Mouse (Mus musculus): ENCODE results near the gene Pip4p1. TPM values are rescaled to one million over a fixed set of nuclear protein-coding genes. Genes with fewer than 3 reads are reported as not detected.

Pip4p1 gene
- polyA plus RNA-seq, 1 experiment: 68.1 TPM

- Histone ChIP-seq H3K4me1 (ENCODE audit: control insufficient read depth, insufficient read depth, low read length) (peaks cover under 1% of the 10 kb centered on the region; the same call in 1 of the 2 replicates), H3K27ac (ENCODE audit: insufficient read depth, low read depth, low read length) (no peak overlapping the region), H3K27me3 (replicated peaks; ENCODE audit: control insufficient read depth, insufficient read depth, low read length) (no peaks in the 10 kb centered on the region), H3K4me3 (ENCODE audit: insufficient read depth, low read depth, low read length) (no peak overlapping the region), H3K36me3 (ENCODE audit: control insufficient read depth, insufficient read depth, low read length) (no peaks in the 10 kb centered on the region)
- TF ChIP-seq POLR2A (IDR thresholded peaks at IDR 0.05; ENCODE audit: low read depth, low read length): no peak
- no peak for TF ChIP-seq CTCF (conservative IDR thresholded peaks at IDR 0.05; ENCODE audit: insufficient read depth, insufficient read length, low read depth, low read length)
- WGBS: 33% methylated on average over 1 of the region's 1 CpGs
- no peak for DNase-seq
Measured at GRCm38 (mm10) chr14:50936649-50937048, 6.0 kb upstream of the Pip4p1 start.

GRCm38 (mm10) chr14:50931493-50932020 lies 901 bp upstream of the Pip4p1 start:
- WGBS: 10% methylated on average over 12 of the region's 12 CpGs
- no peaks in the 10 kb centered on the region; the same call in 1 of the 2 replicates for H3K36me3 ChIP-seq (ENCODE audit: control insufficient read depth, insufficient read depth, low read length)
- no peak for DNase-seq
- H3K4me3 ChIP-seq (ENCODE audit: insufficient read depth, low read depth, low read length): peak overlapping the region; percentile 73
- TF ChIP-seq POLR2A (IDR thresholded peaks at IDR 0.05; ENCODE audit: low read depth, low read length) (no peak), CTCF (conservative IDR thresholded peaks at IDR 0.05; ENCODE audit: insufficient read depth, insufficient read length, low read depth, low read length) (no peak)
- peak overlapping the region; percentile 61 for H3K27ac ChIP-seq (ENCODE audit: insufficient read depth, low read depth, low read length)
- peaks cover 11% of the 10 kb centered on the region; the same call in 1 of the 2 replicates for H3K4me1 ChIP-seq (ENCODE audit: control insufficient read depth, insufficient read depth, low read length)
- H3K27me3 ChIP-seq (replicated peaks; ENCODE audit: control insufficient read depth, insufficient read depth, low read length): no peaks in the 10 kb centered on the region

- peak; percentile 81 for DNase-seq
- Histone ChIP-seq H3K27ac (ENCODE audit: insufficient read depth, low read depth, low read length) (peak overlapping the region; percentile 78), H3K27me3 (replicated peaks; ENCODE audit: control insufficient read depth, insufficient read depth, low read length) (no peaks in the 10 kb centered on the region), H3K36me3 (ENCODE audit: control insufficient read depth, insufficient read depth, low read length) (no peaks in the 10 kb centered on the region; the same call in 1 of the 2 replicates), H3K4me3 (ENCODE audit: insufficient read depth, low read depth, low read length) (peak overlapping the region; percentile 75), H3K4me1 (ENCODE audit: control insufficient read depth, insufficient read depth, low read length) (peaks cover 11% of the 10 kb centered on the region; the same call in 1 of the 2 replicates)
- under 1% methylated on average over 38 of the region's 38 CpGs for WGBS
- no peak for TF ChIP-seq CTCF (conservative IDR thresholded peaks at IDR 0.05; ENCODE audit: insufficient read depth, insufficient read length, low read depth, low read length)
- no peak for TF ChIP-seq POLR2A (IDR thresholded peaks at IDR 0.05; ENCODE audit: low read depth, low read length)
Measured at GRCm38 (mm10) chr14:50930377-50930753, 291 bp downstream of the Pip4p1 start.

- TF ChIP-seq CTCF (conservative IDR thresholded peaks at IDR 0.05; ENCODE audit: insufficient read depth, insufficient read length, low read depth, low read length) (no peak), POLR2A (IDR thresholded peaks at IDR 0.05; ENCODE audit: low read depth, low read length) (no peak)
- Histone ChIP-seq H3K27me3 (replicated peaks; ENCODE audit: control insufficient read depth, insufficient read depth, low read length) (no peaks in the 10 kb centered on the region), H3K4me1 (ENCODE audit: control insufficient read depth, insufficient read depth, low read length) (peaks cover 11% of the 10 kb centered on the region; the same call in 1 of the 2 replicates), H3K36me3 (ENCODE audit: control insufficient read depth, insufficient read depth, low read length) (no peaks in the 10 kb centered on the region; the same call in 1 of the 2 replicates), H3K4me3 (ENCODE audit: insufficient read depth, low read depth, low read length) (peak overlapping the region; percentile 75), H3K27ac (ENCODE audit: insufficient read depth, low read depth, low read length) (peak overlapping the region; percentile 78; the same call in 1 of the 2 replicates)
- DNase-seq: peak; percentile 23
- WGBS: 7% methylated on average over 10 of the region's 10 CpGs
Measured at GRCm38 (mm10) chr14:50929951-50930350, 705 bp downstream of the Pip4p1 start.

GRCm38 (mm10) chr14:50927366-50927765 lies 3.3 kb downstream of the Pip4p1 start:
- TF ChIP-seq POLR2A (IDR thresholded peaks at IDR 0.05; ENCODE audit: low read depth, low read length) (no peak), CTCF (conservative IDR thresholded peaks at IDR 0.05; ENCODE audit: insufficient read depth, insufficient read length, low read depth, low read length) (no peak)

GRCm38 (mm10) chr14:50925111-50925920 lies 5.3 kb downstream of the Pip4p1 start:
- whole genome bisulfite sequencing: 1% methylated on average over 38 of the region's 38 CpGs
- H3K4me3 ChIP-seq (ENCODE audit: insufficient read depth, low read depth, low read length): peak overlapping the region; percentile 57
- DNase-seq: no peak
- TF ChIP-seq CTCF (conservative IDR thresholded peaks at IDR 0.05; ENCODE audit: insufficient read depth, insufficient read length, low read depth, low read length): no peak
- no peak for TF ChIP-seq POLR2A (IDR thresholded peaks at IDR 0.05; ENCODE audit: low read depth, low read length)
- no peaks in the 10 kb centered on the region for H3K27me3 ChIP-seq (replicated peaks; ENCODE audit: control insufficient read depth, insufficient read depth, low read length)
- peaks cover 8% of the 10 kb centered on the region; the same call in 1 of the 2 replicates for H3K4me1 ChIP-seq (ENCODE audit: control insufficient read depth, insufficient read depth, low read length)
- no peaks in the 10 kb centered on the region; the same call in 1 of the 2 replicates for H3K36me3 ChIP-seq (ENCODE audit: control insufficient read depth, insufficient read depth, low read length)
- no peak overlapping the region for H3K27ac ChIP-seq (ENCODE audit: insufficient read depth, low read depth, low read length)

More at GRCm38 (mm10) chr14:50927366-50927765, 3.3 kb downstream of the Pip4p1 start:
- Histone ChIP-seq H3K4me1 (ENCODE audit: control insufficient read depth, insufficient read depth, low read length) (peaks cover 11% of the 10 kb centered on the region; the same call in 1 of the 2 replicates), H3K27me3 (replicated peaks; ENCODE audit: control insufficient read depth, insufficient read depth, low read length) (no peaks in the 10 kb centered on the region), H3K4me3 (ENCODE audit: insufficient read depth, low read depth, low read length) (no peak overlapping the region), H3K36me3 (ENCODE audit: control insufficient read depth, insufficient read depth, low read length) (no peaks in the 10 kb centered on the region; the same call in 1 of the 2 replicates), H3K27ac (ENCODE audit: insufficient read depth, low read depth, low read length) (no peak overlapping the region)
- WGBS: 72% methylated on average over 3 of the region's 3 CpGs
- no peak for DNase-seq

All from kidney, adult 2 months (tissue).